Mouse (Mus musculus) liver, adult 2 months (tissue): ENCODE data around the gene Lcn5. TPM values are rescaled to one million over a fixed set of nuclear protein-coding genes. Genes with fewer than 3 reads are reported as not detected.

ENCODE experiments used
- DNase-seq: peaks from one replicate; pipeline ENCODE4 v3.0.0-alpha.2; 2011; ENCODE audit warnings: low read depth, low spot score; ENCODE audit errors: extremely low read depth
- H3K27ac ChIP-seq: fragments of 200-500 bp; replicated peaks from 2 replicates; pipeline ENCODE4 v1.5.1; 2012; ENCODE audit warnings: low read depth, mild to moderate bottlenecking, control low read depth, inconsistent platforms, low read length; ENCODE audit not compliant: insufficient read depth
- H3K27me3 ChIP-seq: fragments of 200-500 bp; 2 replicates; pipeline ENCODE4 v1.6.1; 2012; ENCODE audit warnings: mild to moderate bottlenecking, moderate library complexity, low read length, inconsistent platforms; ENCODE audit not compliant: control insufficient read depth, insufficient read depth
- H3K36me3 ChIP-seq: fragments of 200-500 bp; 2 replicates; pipeline ENCODE4 v1.6.1; 2012; ENCODE audit warnings: low read length, inconsistent platforms; ENCODE audit not compliant: control insufficient read depth, insufficient read depth
- H3K4me1 ChIP-seq: fragments of 200-500 bp; 2 replicates; pipeline ENCODE4 v1.6.1; 2011; ENCODE audit warnings: low read length; ENCODE audit not compliant: control insufficient read depth, insufficient read depth
- H3K4me3 ChIP-seq: fragments of 200-500 bp; 2 replicates; pipeline ENCODE4 v1.5.1; 2011; ENCODE audit warnings: low read depth, mild to moderate bottlenecking, control low read depth, low read length, moderate library complexity; ENCODE audit not compliant: insufficient read depth
- H3K79me2 ChIP-seq: fragments of 200-500 bp; 2 replicates; pipeline ENCODE4 v1.6.1; 2012; ENCODE audit warnings: inconsistent platforms, mild to moderate bottlenecking, low read length, moderate library complexity; ENCODE audit not compliant: control insufficient read depth, insufficient read depth
- H3K9ac ChIP-seq: fragments of 200-500 bp; 2 replicates; pipeline ENCODE4 v1.6.1; 2012; ENCODE audit warnings: low read depth, mild to moderate bottlenecking, control low read depth, inconsistent platforms, low read length
- CTCF ChIP-seq: fragments of 200-500 bp; IDR thresholded peaks from 2 replicates; pipeline ENCODE4 v1.5.1; 2011; ENCODE audit warnings: low read depth, low read length, control low read depth
- POLR2A ChIP-seq: fragments of 200-500 bp; IDR thresholded peaks from 2 replicates; pipeline ENCODE4 v1.6.1; 2011; ENCODE audit warnings: low read length, control low read depth; ENCODE audit not compliant: insufficient read depth; ENCODE audit errors: extremely low read depth
- WGBS: fragments of 180-500 bp; shearing (Covaris S2); methylation state at CpG from one replicate; pipeline ENCODE4 v1.1.7; 2018; 5-methylcytosine and 5-hydroxymethylcytosine counted together
- polyA plus RNA-seq: library from polyadenylated mRNA; depleted of rRNA; stranded (reverse); fragments of >200 nt; gene quantifications from 2 replicates; pipeline ENCODE4 v1.2.3, GENCODE M21; 2012
- total RNA-seq: library from RNA; depleted of rRNA; stranded (reverse); fragments of >200 nt; gene quantifications from 2 replicates; pipeline ENCODE4 v1.2.3, GENCODE M21; 2014

The Lcn5 gene
- total and polyA plus RNA-seq, 2 experiments = not detected

GRCm38 (mm10) chr2:25639890-25640289, 17.9 kb upstream of the Lcn5 start:
- no peaks in the 10 kb centered on the region for H3K27me3 ChIP-seq
- H3K36me3 ChIP-seq = no peaks in the 10 kb centered on the region
- H3K79me2 ChIP-seq = no peaks in the 10 kb centered on the region
- H3K27ac ChIP-seq = no peak overlapping the region
- H3K4me1 ChIP-seq = peaks cover 4% of the 10 kb centered on the region; the same call in 1 of the 2 replicates
- 37% methylated on average over 6 of the region's 6 CpGs for WGBS
- no peak for DNase-seq
- no peak overlapping the region for H3K9ac ChIP-seq
- H3K4me3 ChIP-seq = no peak overlapping the region
- TF ChIP-seq CTCF (peak; percentile 70), POLR2A (no peak)

DNA sequence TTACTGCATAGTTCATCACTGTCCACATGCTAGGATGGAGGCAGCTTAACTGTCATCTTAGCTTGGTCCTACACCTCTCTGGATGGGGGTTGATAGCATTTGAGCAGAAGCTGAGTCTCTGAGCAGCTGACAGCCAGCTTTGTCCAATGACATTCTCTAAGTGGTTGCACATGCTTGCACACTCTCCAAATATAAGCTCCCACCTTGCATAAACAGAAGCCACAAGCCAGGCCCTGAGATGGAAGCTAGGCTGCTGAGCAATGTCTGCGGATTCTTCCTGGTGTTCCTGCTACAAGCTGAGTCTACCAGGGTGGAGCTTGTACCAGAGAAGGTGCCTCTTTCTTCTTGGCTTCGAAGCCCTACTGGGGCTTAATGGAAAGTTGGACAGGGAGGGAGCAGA, 4.8 kb upstream of the Lcn5 start, which contains the start of gene Lcn8:
Lcn8 (plus strand) TSS at position 219 of the 400 bp plus-strand sequence.
- WGBS = 73% methylated on average over 2 of the region's 2 CpGs
- Histone ChIP-seq H3K79me2 (no peaks in the 10 kb centered on the region), H3K9ac (no peak within 1 kb of the TSS), H3K36me3 (no peaks in the 10 kb centered on the region), H3K4me1 (no peaks in the 10 kb centered on the region), H3K4me3 (no peak within 1 kb of the TSS), H3K27ac (no peak within 1 kb of the TSS), H3K27me3 (no peaks in the 10 kb centered on the region)
- no peak for TF ChIP-seq CTCF
- TF ChIP-seq POLR2A = no peak
- DNase-seq = no peak

GRCm38 (mm10) chr2:25654502-25654901, 3.2 kb upstream of the Lcn5 start:
- H3K4me3 ChIP-seq = no peak overlapping the region
- H3K79me2 ChIP-seq = no peaks in the 10 kb centered on the region
- H3K36me3 ChIP-seq = no peaks in the 10 kb centered on the region
- H3K9ac ChIP-seq = no peak overlapping the region
- TF ChIP-seq CTCF (no peak), POLR2A (no peak)
- WGBS = 72% methylated on average over 1 of the region's 1 CpGs
- H3K27me3 ChIP-seq = no peaks in the 10 kb centered on the region
- DNase-seq = no peak
- H3K27ac ChIP-seq = no peak overlapping the region
- H3K4me1 ChIP-seq = 0 out of 2 replicates have a peak, but pooled peaks cover 3% of the 10 kb centered on the region

- peak; percentile 16 for DNase-seq
- Histone ChIP-seq H3K9ac (no peak overlapping the region), H3K4me3 (no peak overlapping the region)
These were observed 1.1 kb upstream of the Lcn5 start for GRCm38 (mm10) chr2:25656691-25657090.

DNA sequence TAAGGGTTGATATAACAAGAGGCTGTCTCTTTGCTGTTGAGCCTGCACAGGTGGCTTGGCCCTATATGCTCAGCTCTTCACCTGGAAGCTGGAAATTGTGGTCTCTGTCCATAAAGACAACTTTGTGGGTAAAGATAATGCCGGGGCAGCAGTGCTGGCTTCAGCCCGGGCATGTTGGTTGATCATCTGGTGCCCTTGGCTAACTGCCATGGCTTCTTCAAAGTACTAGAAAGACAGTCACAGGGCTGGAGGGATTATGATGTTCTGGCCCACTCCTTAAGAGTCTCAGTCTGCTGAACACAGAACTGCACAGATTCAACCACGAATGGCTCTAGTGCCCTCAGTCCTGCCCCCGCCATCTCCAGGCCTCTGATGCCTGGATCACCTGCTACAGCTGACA, 506 bp upstream of the Lcn5 start:
- no peak overlapping the region for H3K9ac ChIP-seq
- no peak overlapping the region for H3K27ac ChIP-seq
- peak; percentile 17 for DNase-seq
- no peak for TF ChIP-seq POLR2A
- no peak for TF ChIP-seq CTCF
- WGBS = 60% methylated on average over 4 of the region's 4 CpGs
- no peak overlapping the region for H3K4me3 ChIP-seq
- 0 out of 2 replicates have a peak, but pooled peaks cover 3% of the 10 kb centered on the region for H3K4me1 ChIP-seq
- H3K36me3 ChIP-seq = no peaks in the 10 kb centered on the region
- no peaks in the 10 kb centered on the region for H3K79me2 ChIP-seq
- H3K27me3 ChIP-seq = no peaks in the 10 kb centered on the region

More at GRCm38 (mm10) chr2:25656691-25657090, 1.1 kb upstream of the Lcn5 start:
- WGBS = 82% methylated on average over 4 of the region's 4 CpGs
- no peaks in the 10 kb centered on the region for H3K79me2 ChIP-seq
- H3K4me1 ChIP-seq = 0 out of 2 replicates have a peak, but pooled peaks cover 3% of the 10 kb centered on the region
- no peaks in the 10 kb centered on the region for H3K36me3 ChIP-seq
- no peaks in the 10 kb centered on the region for H3K27me3 ChIP-seq
- TF ChIP-seq POLR2A (no peak), CTCF (no peak)
- H3K27ac ChIP-seq = no peak overlapping the region

DNA sequence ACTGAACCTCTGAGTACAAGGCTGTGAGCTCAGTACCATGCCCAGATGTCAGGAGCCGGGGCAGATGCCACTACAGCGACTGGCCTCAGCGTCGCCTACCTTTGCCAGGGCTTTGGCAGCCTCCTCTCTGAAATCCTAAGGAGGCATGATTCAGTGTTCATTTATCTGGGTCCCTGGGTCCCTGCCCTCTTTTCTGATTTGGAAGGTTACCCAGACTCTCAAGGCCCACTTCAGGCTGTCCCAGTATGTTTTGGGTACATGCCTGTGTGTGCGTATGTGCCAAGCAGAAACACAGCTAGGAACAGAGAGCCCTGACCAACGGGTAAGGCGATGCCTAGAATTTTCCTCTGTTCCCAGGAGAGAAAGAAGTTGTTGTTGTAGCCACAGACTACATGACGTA, 2.5 kb downstream of the Lcn5 start:
- Histone ChIP-seq H3K9ac (no peak overlapping the region), H3K36me3 (no peaks in the 10 kb centered on the region), H3K4me1 (peaks cover 5% of the 10 kb centered on the region; the same call in 1 of the 2 replicates), H3K27me3 (no peaks in the 10 kb centered on the region), H3K4me3 (no peak overlapping the region), H3K27ac (no peak overlapping the region), H3K79me2 (no peaks in the 10 kb centered on the region)
- WGBS = 95% methylated on average over 8 of the region's 8 CpGs
- DNase-seq = no peak
- TF ChIP-seq CTCF (no peak), POLR2A (no peak)
